Mouse (Mus musculus) bone marrow, adult 2 months (tissue): ENCODE measurements around the gene Fam234a.

Experiments
- CTCF ChIP-seq: fragments of 200-500 bp; IDR thresholded peaks from 2 replicates; pipeline ENCODE4 v1.5.1; 2011; ENCODE audit warnings: low read length, control low read depth; ENCODE audit not compliant: control insufficient read depth, insufficient read depth
- POLR2A ChIP-seq: fragments of 200-500 bp; IDR thresholded peaks from 2 replicates; pipeline ENCODE4 v1.6.1; 2011; ENCODE audit warnings: low read depth, mild to moderate bottlenecking, control low read depth, low read length, borderline replicate concordance; ENCODE audit not compliant: control insufficient read depth

GRCm38 (mm10) chr17:26289475-26289874 lies 45.4 kb upstream of the Fam234a start:
- no peak for TF ChIP-seq CTCF
- TF ChIP-seq POLR2A, result no peak
